In the genomic region with DNA sequence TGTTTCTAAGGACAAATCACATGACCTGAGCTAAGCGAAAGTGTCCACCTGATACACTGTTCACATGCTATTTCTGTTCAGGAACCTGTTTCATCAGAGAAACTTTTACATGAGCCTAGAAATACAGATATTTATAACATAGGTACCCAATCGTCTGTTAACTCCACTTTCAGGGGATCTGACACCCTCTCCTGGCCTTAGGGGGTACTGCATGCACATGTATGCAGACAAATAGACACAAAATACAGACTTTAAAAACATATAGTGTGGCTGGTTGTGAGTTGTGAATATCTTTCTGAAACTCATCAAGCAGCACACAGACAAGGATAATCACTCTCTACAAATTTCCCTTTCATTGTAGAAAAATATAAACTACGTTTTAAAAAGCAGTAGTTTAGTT, we compare ENCODE assay signal across 10 mouse cellular contexts.
DNase-seq lines count a peak whose midpoint lies in the region; ATAC-seq and TF ChIP-seq lines count a peak whose summit lies in the region.
"Had no signal": no experiment of that assay in that cellular context is flagged by ENCODE, and none has a peak within 500 bp of the region (broad histone marks: within the 10 kb centered on the region; RNA-seq: fewer than 3 reads in every experiment).

No protein-coding gene starts in this region.

- no peak for ATAC-seq in liver, embryonic 11.5 days (replicated peaks; ENCODE audit: low FRiP score)
- no peak for ATAC-seq in monocyte, adult 5-6 weeks (replicated peaks; ENCODE audit: insufficient number of reproducible peaks, low FRiP score, low TSS enrichment, poor library complexity, severe bottlenecking)
- ATAC-seq: inflammation-experienced regulatory T-cells, adult 6 months had no signal

- peak; percentile 27 for DNase-seq in gastrocnemius, adult 2 months
- DNase-seq in gastrocnemius, postnatal 25 days: no peak
- DNase-seq in liver: peak; percentile 6
- DNase-seq in liver, embryonic 11.5 days (ENCODE audit: low spot score): no peak
- DNase-seq in NIH3T3 (ENCODE audit: low read depth): peak; percentile 75
- peak; percentile 29 for DNase-seq in heart, postnatal 4 days
- DNase-seq in spleen, postnatal 4 days (ENCODE audit: low spot score in 2 of 2): no peak
- DNase-seq: thymus, adult 2 months had no signal

- no peaks in the 10 kb centered on the region for H3K36me3 ChIP-seq in liver, embryonic 11.5 days (ENCODE audit: control insufficient read depth, insufficient read depth, low read length)

- H3K9ac ChIP-seq in liver, embryonic 11.5 days (ENCODE audit: low read depth, low read length): no peak overlapping the region

- H3K27ac ChIP-seq in gastrocnemius, adult 2 months: no peak overlapping the region
- no peak overlapping the region for H3K27ac ChIP-seq in liver, embryonic 11.5 days (ENCODE audit: low read depth, low read length)

- H3K4me1 ChIP-seq in liver, embryonic 11.5 days (replicated peaks; ENCODE audit: control insufficient read depth, insufficient read depth, low read length): no peaks in the 10 kb centered on the region

- no peak overlapping the region for H3K4me2 ChIP-seq in liver, embryonic 11.5 days

- no peaks in the 10 kb centered on the region for H3K9me3 ChIP-seq in liver, embryonic 11.5 days (ENCODE audit: control insufficient read depth, low read length)

- WGBS in liver, embryonic 11.5 days: 47% methylated on average over 3 of the region's 3 CpGs

- H3K27me3 ChIP-seq in liver, embryonic 11.5 days (replicated peaks; ENCODE audit: control insufficient read depth, insufficient read depth, low read length): no peaks in the 10 kb centered on the region

- TF ChIP-seq CTCF in gastrocnemius, adult 2 months (IDR thresholded peaks at IDR 0.05): peak; percentile 67

- H3K4me3 ChIP-seq in gastrocnemius, adult 2 months: no peak overlapping the region
- no peak overlapping the region for H3K4me3 ChIP-seq in liver, embryonic 11.5 days (ENCODE audit: low read depth, low read length)

- intact Hi-C loops in gastrocnemius, adult 2 months (cut with DNase I): loop anchor here (2.0 kb wide), 1 partner anchor 301 kb away; no protein-coding TSS in a partner anchor

Comparison
In these comparisons a context has a peak if more than half of its experiments do, and no peak if none do; other contexts are left out.
1. DNase-seq: peak in gastrocnemius, adult 2 months (single experiment), liver (single experiment), NIH3T3 (single experiment) and heart, postnatal 4 days (single experiment); none in gastrocnemius, postnatal 25 days (single experiment), liver, embryonic 11.5 days (single experiment) and spleen, postnatal 4 days (0 of 2).